Mouse (Mus musculus) Patski (cell line): Measurements from ENCODE around the gene Nupr1l. TPM values are rescaled to one million over a fixed set of nuclear protein-coding genes. Genes with fewer than 3 reads are reported as not detected.
A peak's percentile ranks its signal among the peaks of the same experiment; 100 is the strongest.
"Not testable (repeated sequence)": the region's sequence is repeated elsewhere in the genome, so short reads cannot be mapped to it uniquely, and the experiment has no call there.

Experiments
- ATAC-seq: fragments of 100-300 bp; one replicate; pipeline ENCODE4 v1.8.0; 2021
- CTCF ChIA-PET: fragments of 350-600 bp; sonication (Branson Sonifier 250); formaldehyde crosslinking; loops from one replicate; lab custom pipeline; 2022; ENCODE audit warnings: inconsistent platforms; lab: Charles Lee
- POLR2A ChIA-PET: fragments of 350-600 bp; sonication (Branson Sonifier 250); formaldehyde crosslinking; loops from one replicate; lab custom pipeline; 2022; ENCODE audit warnings: antibody characterized with exemption, inconsistent platforms; lab: Charles Lee
- DNase-seq: peaks from one replicate; pipeline ENCODE4 v3.0.0-alpha.2; 2011; ENCODE audit warnings: low read depth, low spot score
- H3K27me3 ChIP-seq: fragments of 371-371 bp; one replicate; pipeline ENCODE4 v1.5.1; 2021
- CTCF ChIP-seq: fragments of 100-300 bp; IDR thresholded peaks from one replicate; pipeline ENCODE4 v1.5.1; 2021
- in situ Hi-C: fragments of 300-500 bp; cut with MboI; formaldehyde crosslinking; loops from 3 replicates; pipeline ENCODE4 v1.11.1; 2018; ENCODE audit warnings: low pct_unique_long_range_greater_than_20kb, mixed read lengths
- polyA plus RNA-seq: library from polyadenylated mRNA; unstranded; gene quantifications from one replicate; pipeline ENCODE4 v1.2.3, GENCODE M21; 2021

Nupr1l gene
- polyA plus RNA-seq, 1 experiment from 2014 or later = 5.8 TPM

GRCm38 (mm10) chr5:129878946-129879345, 29.4 kb upstream of the Nupr1l start:
- H3K27me3 ChIP-seq = no peaks in the 10 kb centered on the region
- DNase-seq (peak; percentile 56), ATAC-seq (peak; percentile 85)
- peak; percentile 94 for TF ChIP-seq CTCF
- in situ Hi-C loops = no loop called here
- ChIA-PET CTCF (interaction anchor here (0.7 to 12.7 kb wide), 5 partner anchors 14 to 32 kb away, joined by 3 to 68 read pairs (median 4); partner anchors contain the start of gene Sumf2), POLR2A (interaction anchor here (1.3 kb wide), 1 partner anchor 24 kb away, joined by 6 read pairs; no protein-coding TSS in a partner anchor)

GRCm38 (mm10) chr5:129879888-129880287, 28.5 kb upstream of the Nupr1l start:
- CTCF ChIA-PET = interaction anchor here (0.9 to 12.7 kb wide), 6 partner anchors 10 to 97 kb away, joined by 3 to 68 read pairs (median 3); partner anchors contain the start of gene Sumf2
- POLR2A ChIA-PET = interaction anchor here (0.6 to 1.3 kb wide), 3 partner anchors 9 to 25 kb away, joined by 3 to 6 read pairs (median 4); no protein-coding TSS in a partner anchor
- TF ChIP-seq CTCF = no peak
- H3K27me3 ChIP-seq = no peaks in the 10 kb centered on the region
- in situ Hi-C loops = no loop called here
- ATAC-seq (no peak), DNase-seq (no peak)

- POLR2A ChIA-PET = interaction anchor here (1.0 to 1.3 kb wide), 2 partner anchors 99 to 115 kb away, joined by 3 to 5 read pairs; partner anchors contain the start of gene Psph
- no peak for TF ChIP-seq CTCF
- ATAC-seq (no peak), DNase-seq (no peak)
- in situ Hi-C loops = no loop called here
- CTCF ChIA-PET = interaction anchor here (1.0 to 1.3 kb wide), 2 partner anchors 30 to 31 kb away, joined by 3 to 4 read pairs; no protein-coding TSS in a partner anchor
- H3K27me3 ChIP-seq = no peaks in the 10 kb centered on the region
Observed at GRCm38 (mm10) chr5:129886271-129886670, 22.1 kb upstream of the Nupr1l start.

- in situ Hi-C loops = no loop called here
- peak; percentile 99 for DNase-seq
- ChIA-PET CTCF (interaction anchor here (1.0 to 4.5 kb wide), 5 partner anchors 9 to 32 kb away, joined by 3 to 12 read pairs (median 4); partner anchors contain the start of gene Zbed5), POLR2A (interaction anchor here (0.7 to 2.0 kb wide), 4 partner anchors 9 to 115 kb away, joined by 3 to 5 read pairs (median 4); partner anchors contain the start of genes Psph and Zbed5)
- TF ChIP-seq CTCF = no peak
- ATAC-seq = peak; percentile 100
- H3K27me3 ChIP-seq = no peaks in the 10 kb centered on the region
Observed at GRCm38 (mm10) chr5:129886911-129887636, 21.3 kb upstream of the Nupr1l start, which contains the start of gene Chchd2. Gene Chchd2, minus strand, starts transcription at chr5:129887470.

- CTCF ChIA-PET = interaction anchor here (1.1 to 4.5 kb wide), 3 partner anchors 10 to 35 kb away, joined by 3 to 12 read pairs (median 4); no protein-coding TSS in a partner anchor
- POLR2A ChIA-PET = interaction anchor here (0.5 kb wide), 1 partner anchor 99 kb away, joined by 4 read pairs; no protein-coding TSS in a partner anchor
- in situ Hi-C loops, DNase-seq, H3K27me3 ChIP-seq, ATAC-seq: not testable (repeated sequence)
- peak; percentile 38 for TF ChIP-seq CTCF
Observed at GRCm38 (mm10) chr5:129890390-129890789, 17.9 kb upstream of the Nupr1l start.

GRCm38 (mm10) chr5:129895198-129896088, 12.9 kb upstream of the Nupr1l start, which contains the start of gene Zbed5:
Gene Zbed5, plus strand, starts transcription at chr5:129895723.
- ChIA-PET POLR2A (interaction anchor here (0.7 to 1.7 kb wide), 4 partner anchors 8 to 471 kb away, joined by 3 to 4 read pairs (median 3); partner anchors contain the start of gene Chchd2), CTCF (interaction anchor here (0.6 to 2.0 kb wide), 6 partner anchors 8 to 244 kb away, joined by 3 to 6 read pairs (median 4); partner anchors contain the start of gene Chchd2)
- peak; percentile 97 for DNase-seq
- peaks cover 4% of the 10 kb centered on the region for H3K27me3 ChIP-seq
- in situ Hi-C loops = no loop called here
- ATAC-seq = peak; percentile 100
- TF ChIP-seq CTCF = no peak

- in situ Hi-C loops = no loop called here
- no peaks in the 10 kb centered on the region for H3K27me3 ChIP-seq
- POLR2A ChIA-PET = no interaction called here
- CTCF ChIA-PET = interaction anchor here (1.3 kb wide), 1 partner anchor 11 kb away, joined by 3 read pairs; no protein-coding TSS in a partner anchor
- TF ChIP-seq CTCF = no peak
- ATAC-seq (no peak), DNase-seq (no peak)
Observed at GRCm38 (mm10) chr5:129898449-129898848, 9.9 kb upstream of the Nupr1l start, which contains the start of gene Phkg1. Gene Phkg1, minus strand, starts transcription at chr5:129898549.

- TF ChIP-seq CTCF = no peak
- no peaks in the 10 kb centered on the region for H3K27me3 ChIP-seq
- CTCF ChIA-PET = interaction anchor here (1.4 to 1.6 kb wide), 3 partner anchors 14 to 33 kb away, joined by 4 to 7 read pairs (median 4); no protein-coding TSS in a partner anchor
- in situ Hi-C loops = no loop called here
- ATAC-seq = no peak
- POLR2A ChIA-PET = interaction anchor here (1.1 kb wide), 1 partner anchor 23 kb away, joined by 3 read pairs; no protein-coding TSS in a partner anchor
- no peak for DNase-seq
Observed at GRCm38 (mm10) chr5:129907775-129908174, 565 bp upstream of the Nupr1l start.

GRCm38 (mm10) chr5:129909147-129909546, 807 bp downstream of the Nupr1l start:
- no peak for ATAC-seq
- in situ Hi-C loops = no loop called here
- POLR2A ChIA-PET = interaction anchor here (0.5 to 1.3 kb wide), 4 partner anchors 10 to 99 kb away, joined by 3 to 4 read pairs (median 3); no protein-coding TSS in a partner anchor

More at GRCm38 (mm10) chr5:129909147-129909546, 807 bp downstream of the Nupr1l start:
- no peak for TF ChIP-seq CTCF
- DNase-seq = no peak
- H3K27me3 ChIP-seq = no peaks in the 10 kb centered on the region
- CTCF ChIA-PET = interaction anchor here (1.1 to 1.5 kb wide), 2 partner anchors 11 to 32 kb away, joined by 3 to 7 read pairs; partner anchors contain the start of gene Phkg1
